ENCODE assay signal across 24 mouse cellular contexts in the genomic region with DNA sequence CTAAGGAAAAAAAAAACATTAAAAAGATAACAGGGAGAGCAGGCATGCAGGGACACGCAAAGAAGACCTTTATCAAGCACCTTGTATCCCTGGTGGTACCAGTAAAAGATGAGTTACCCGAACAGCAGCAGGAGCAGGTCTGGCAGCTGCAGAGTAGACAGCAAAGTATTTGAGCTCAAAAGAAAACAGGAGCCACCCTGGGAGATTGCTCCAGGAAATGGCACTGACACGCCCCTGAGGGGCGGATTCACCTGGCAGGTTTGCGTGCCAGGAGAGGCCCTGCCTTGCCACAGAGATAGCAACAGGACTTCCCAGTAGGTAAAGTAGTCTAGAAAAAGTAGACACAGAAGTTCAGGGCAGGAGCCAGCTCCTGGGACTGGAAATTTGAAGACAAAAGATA. TPM values are rescaled to one million over a fixed set of nuclear protein-coding genes. Genes with fewer than 3 reads are reported as not detected.
DNase-seq lines count a peak whose midpoint lies in the region; ATAC-seq and TF ChIP-seq lines count a peak whose summit lies in the region.
"Had no signal": no experiment of that assay in that cellular context is flagged by ENCODE, and none has a peak within 500 bp of the region (broad histone marks: within the 10 kb centered on the region; RNA-seq: fewer than 3 reads in every experiment).

Gene Pof1b, minus strand, starts transcription at position 144 of the 400 bp plus-strand sequence.

- DNase-seq in intestine, embryonic 14.5 days (ENCODE audit: low spot score), result no peak
- DNase-seq in lung, postnatal 0 days (ENCODE audit: low spot score), result peak; percentile 8
- no peak for DNase-seq in kidney, adult 18-20 months
- no peak for DNase-seq in hindbrain, embryonic 10.5 days (ENCODE audit: low spot score)
- no peak for DNase-seq in hindbrain, embryonic 14.5 days (ENCODE audit: low spot score)
- DNase-seq: adrenal gland, adult 2 months; cerebellum, adult 9-10 months; gastrocnemius, postnatal 10 days; heart, adult 18-20 months; kidney, adult 9 months; kidney, postnatal 25 days; right cerebral cortex, postnatal 14 days; thymus, postnatal 14 days had no signal

- H3K27me3 ChIP-seq in embryonic facial prominence, embryonic 15.5 days, result no peaks in the 10 kb centered on the region
- H3K27me3 ChIP-seq in intestine, embryonic 14.5 days (replicated peaks; ENCODE audit: control insufficient read depth, insufficient read depth, low read length), result no peaks in the 10 kb centered on the region
- no peaks in the 10 kb centered on the region for H3K27me3 ChIP-seq in lung, postnatal 0 days (replicated peaks; ENCODE audit: insufficient read depth, low read length)
- H3K27me3 ChIP-seq in stomach, embryonic 16.5 days (ENCODE audit: control insufficient read depth, insufficient read depth, low read length), result no peaks in the 10 kb centered on the region
- H3K27me3 ChIP-seq in hindbrain, embryonic 10.5 days (ENCODE audit: insufficient read depth, poor library complexity, severe bottlenecking), result no peaks in the 10 kb centered on the region
- no peaks in the 10 kb centered on the region for H3K27me3 ChIP-seq in hindbrain, embryonic 14.5 days (ENCODE audit: control insufficient read depth, insufficient read depth, low read length)
- H3K27me3 ChIP-seq: embryonic facial prominence, embryonic 13.5 days; heart, embryonic 13.5 days; lung, embryonic 15.5 days; megakaryocyte, embryonic 14.5 days had no signal

- WGBS in embryonic facial prominence, embryonic 15.5 days, result 58% methylated on average over 5 of the region's 5 CpGs
- 50% methylated on average over 5 of the region's 5 CpGs for WGBS in intestine, embryonic 14.5 days
- 56% methylated on average over 5 of the region's 5 CpGs for WGBS in lung, postnatal 0 days
- 61% methylated on average over 5 of the region's 5 CpGs for WGBS in stomach, embryonic 16.5 days
- 78% methylated on average over 5 of the region's 5 CpGs for WGBS in hindbrain, embryonic 10.5 days
- 74% methylated on average over 5 of the region's 5 CpGs for WGBS in hindbrain, embryonic 14.5 days

- H3K9ac ChIP-seq in embryonic facial prominence, embryonic 15.5 days, result no peak within 1 kb of the TSS
- no peak within 1 kb of the TSS for H3K9ac ChIP-seq in intestine, embryonic 14.5 days (ENCODE audit: low read length)
- H3K9ac ChIP-seq in lung, postnatal 0 days (replicated peaks; ENCODE audit: low read depth), result no peak within 1 kb of the TSS
- peak within 1 kb of the TSS; percentile 54; the same call in 1 of the 2 replicates for H3K9ac ChIP-seq in stomach, embryonic 16.5 days (ENCODE audit: low read length)
- no peak within 1 kb of the TSS for H3K9ac ChIP-seq in hindbrain, embryonic 14.5 days
- H3K9ac ChIP-seq: embryonic facial prominence, embryonic 13.5 days; heart, embryonic 13.5 days; lung, embryonic 15.5 days had no signal

- ATAC-seq in embryonic facial prominence, embryonic 15.5 days (ENCODE audit: insufficient number of reproducible peaks, low FRiP score, low TSS enrichment, low read depth), result no peak
- ATAC-seq in intestine, embryonic 14.5 days (replicated peaks; ENCODE audit: low FRiP score, low TSS enrichment, low read depth), result 0 out of 2 replicates have a peak, but pooled peaks have one; percentile 27
- ATAC-seq in lung, postnatal 0 days, result no peak
- ATAC-seq in stomach, embryonic 16.5 days (ENCODE audit: insufficient read depth, low FRiP score), result peak; percentile 75; the same call in 1 of the 2 replicates
- ATAC-seq in hindbrain, embryonic 14.5 days (ENCODE audit: low FRiP score), result no peak
- ATAC-seq: hindbrain, embryonic 16.5 days had no signal

- no peak for TF ChIP-seq EP300 in lung, postnatal 0 days (IDR thresholded peaks at IDR 0.05)

- H3K36me3 ChIP-seq in embryonic facial prominence, embryonic 15.5 days, result no peaks in the 10 kb centered on the region
- H3K36me3 ChIP-seq in intestine, embryonic 14.5 days (ENCODE audit: control insufficient read depth, insufficient read depth, low read length), result no peaks in the 10 kb centered on the region
- no peaks in the 10 kb centered on the region for H3K36me3 ChIP-seq in lung, postnatal 0 days (ENCODE audit: insufficient read depth, low read length)
- H3K36me3 ChIP-seq in stomach, embryonic 16.5 days (ENCODE audit: control insufficient read depth, insufficient read depth, low read length), result no peaks in the 10 kb centered on the region
- H3K36me3 ChIP-seq in hindbrain, embryonic 10.5 days, result no peaks in the 10 kb centered on the region
- H3K36me3 ChIP-seq in hindbrain, embryonic 14.5 days (replicated peaks; ENCODE audit: control insufficient read depth, insufficient read depth), result no peaks in the 10 kb centered on the region
- H3K36me3 ChIP-seq: embryonic facial prominence, embryonic 13.5 days; heart, embryonic 13.5 days; lung, embryonic 15.5 days had no signal

- no peak for TF ChIP-seq CTCF in lung, postnatal 0 days (IDR thresholded peaks at IDR 0.05)

- H3K27ac ChIP-seq in embryonic facial prominence, embryonic 15.5 days (replicated peaks), result no peak within 1 kb of the TSS
- H3K27ac ChIP-seq in intestine, embryonic 14.5 days (ENCODE audit: low read depth), result no peak within 1 kb of the TSS
- no peak within 1 kb of the TSS for H3K27ac ChIP-seq in lung, postnatal 0 days (ENCODE audit: low read length)
- peak within 1 kb of the TSS; percentile 64 for H3K27ac ChIP-seq in stomach, embryonic 16.5 days (ENCODE audit: low read length)
- no peak within 1 kb of the TSS for H3K27ac ChIP-seq in hindbrain, embryonic 10.5 days
- H3K27ac ChIP-seq in hindbrain, embryonic 14.5 days, result no peak within 1 kb of the TSS
- H3K27ac ChIP-seq: embryonic facial prominence, embryonic 13.5 days; heart, embryonic 13.5 days; lung, embryonic 15.5 days had no signal

- H3K4me2 ChIP-seq in embryonic facial prominence, embryonic 15.5 days (replicated peaks), result no peak within 1 kb of the TSS
- 0 out of 2 replicates have a peak within 1 kb of the TSS, but pooled peaks have one; percentile 6 for H3K4me2 ChIP-seq in intestine, embryonic 14.5 days (ENCODE audit: low read length)
- no peak within 1 kb of the TSS; the same call in 1 of the 2 replicates for H3K4me2 ChIP-seq in lung, postnatal 0 days (replicated peaks; ENCODE audit: low read depth, low read length)
- H3K4me2 ChIP-seq in stomach, embryonic 16.5 days (ENCODE audit: low read depth, low read length), result peak within 1 kb of the TSS; percentile 19; the same call in 1 of the 2 replicates
- no peak within 1 kb of the TSS for H3K4me2 ChIP-seq in hindbrain, embryonic 14.5 days (replicated peaks)
- H3K4me2 ChIP-seq: embryonic facial prominence, embryonic 13.5 days; heart, embryonic 13.5 days; lung, embryonic 15.5 days had no signal

- no peaks in the 10 kb centered on the region for H3K4me1 ChIP-seq in embryonic facial prominence, embryonic 15.5 days
- no peaks in the 10 kb centered on the region for H3K4me1 ChIP-seq in intestine, embryonic 14.5 days (replicated peaks; ENCODE audit: control insufficient read depth, insufficient read depth, low read length)
- no peaks in the 10 kb centered on the region for H3K4me1 ChIP-seq in lung, postnatal 0 days (ENCODE audit: insufficient read depth, low read depth, low read length)
- H3K4me1 ChIP-seq in stomach, embryonic 16.5 days (ENCODE audit: control insufficient read depth, insufficient read depth, low read length), result no peaks in the 10 kb centered on the region
- no peaks in the 10 kb centered on the region for H3K4me1 ChIP-seq in hindbrain, embryonic 10.5 days (replicated peaks)
- no peaks in the 10 kb centered on the region for H3K4me1 ChIP-seq in hindbrain, embryonic 14.5 days (replicated peaks; ENCODE audit: control insufficient read depth, insufficient read depth, low read length)
- H3K4me1 ChIP-seq: embryonic facial prominence, embryonic 13.5 days; heart, embryonic 13.5 days; lung, embryonic 15.5 days; megakaryocyte, embryonic 14.5 days had no signal

- H3K9me3 ChIP-seq in embryonic facial prominence, embryonic 15.5 days (replicated peaks), result no peaks in the 10 kb centered on the region
- H3K9me3 ChIP-seq in intestine, embryonic 14.5 days (ENCODE audit: control insufficient read depth, low read length), result no peaks in the 10 kb centered on the region
- no peaks in the 10 kb centered on the region for H3K9me3 ChIP-seq in lung, postnatal 0 days (ENCODE audit: low read length)
- H3K9me3 ChIP-seq in stomach, embryonic 16.5 days (replicated peaks; ENCODE audit: control insufficient read depth, low read length), result no peaks in the 10 kb centered on the region
- no peaks in the 10 kb centered on the region for H3K9me3 ChIP-seq in hindbrain, embryonic 10.5 days
- H3K9me3 ChIP-seq in hindbrain, embryonic 14.5 days (ENCODE audit: control insufficient read depth, low read length), result no peaks in the 10 kb centered on the region
- H3K9me3 ChIP-seq: embryonic facial prominence, embryonic 13.5 days; heart, embryonic 13.5 days; lung, embryonic 15.5 days; megakaryocyte, embryonic 14.5 days had no signal

- peak within 1 kb of the TSS; percentile 25 for H3K4me3 ChIP-seq in embryonic facial prominence, embryonic 15.5 days (replicated peaks)
- no peak within 1 kb of the TSS for H3K4me3 ChIP-seq in intestine, embryonic 14.5 days (ENCODE audit: low read depth, low read length)
- no peak within 1 kb of the TSS for H3K4me3 ChIP-seq in lung, postnatal 0 days (ENCODE audit: low read depth, low read length)
- H3K4me3 ChIP-seq in stomach, embryonic 16.5 days (replicated peaks; ENCODE audit: low read length), result peak within 1 kb of the TSS; percentile 39
- H3K4me3 ChIP-seq in hindbrain, embryonic 10.5 days, result no peak within 1 kb of the TSS
- no peak within 1 kb of the TSS for H3K4me3 ChIP-seq in hindbrain, embryonic 14.5 days (replicated peaks; ENCODE audit: low read length)
- H3K4me3 ChIP-seq: embryonic facial prominence, embryonic 13.5 days; heart, embryonic 13.5 days; lung, embryonic 15.5 days; megakaryocyte, embryonic 14.5 days had no signal

RNA-seq across cellular contexts. Expression of gene Pof1b, which starts in this region (rescaled TPM):
- 16.3 and 19.5 TPM in 2 replicates for polyA plus RNA-seq in embryonic facial prominence, embryonic 15.5 days (2015; fragmentation: Nextera tagmentation; extraction: Ambion mirVana)
- 2.0 and 2.3 TPM in 2 replicates for polyA plus RNA-seq in intestine, embryonic 14.5 days (2014; fragmentation: Nextera tagmentation; extraction: Ambion mirVana)
- 5.9 and 6.0 TPM in 2 replicates for polyA plus RNA-seq in lung, postnatal 0 days (2015; fragmentation: Nextera tagmentation; extraction: Ambion mirVana)
- 24.1 and 32.4 TPM in 2 replicates for polyA plus RNA-seq in stomach, embryonic 16.5 days (2015; fragmentation: Nextera tagmentation; extraction: Ambion mirVana)
- 0.04 and 0.26 TPM in 2 replicates for polyA plus RNA-seq in hindbrain, embryonic 10.5 days (2016; fragmentation: Nextera tagmentation; extraction: Ambion mirVana)
- 0.16 and 0.19 TPM in 2 replicates for polyA plus RNA-seq in hindbrain, embryonic 14.5 days (2014; fragmentation: Nextera tagmentation; extraction: Ambion mirVana)
- polyA plus RNA-seq: adrenal gland, adult 2 months; C2C12; frontal cortex, adult 2 months; liver, adult 2 months; spleen, adult 2 months had no signal

Comparison
In these comparisons a context has a peak if more than half of its experiments do, and no peak if none do; other contexts are left out.
1. ATAC-seq: peak in intestine, embryonic 14.5 days (single experiment) and stomach, embryonic 16.5 days (single experiment); none in embryonic facial prominence, embryonic 15.5 days (single experiment), lung, postnatal 0 days (single experiment) and hindbrain, embryonic 14.5 days (single experiment).
2. H3K4me2 ChIP-seq: peak in intestine, embryonic 14.5 days (single experiment) and stomach, embryonic 16.5 days (single experiment); none in embryonic facial prominence, embryonic 15.5 days (single experiment), lung, postnatal 0 days (single experiment) and hindbrain, embryonic 14.5 days (single experiment).
3. H3K4me3 ChIP-seq: peak in embryonic facial prominence, embryonic 15.5 days (single experiment) and stomach, embryonic 16.5 days (single experiment); none in intestine, embryonic 14.5 days (single experiment), lung, postnatal 0 days (single experiment), hindbrain, embryonic 10.5 days (single experiment) and hindbrain, embryonic 14.5 days (single experiment).